Mouse (Mus musculus) G1E (cell line): Measurements from ENCODE around the gene Vegfa.

Experiments used
- CTCF ChIP-seq: IDR thresholded peaks from 2 replicates; pipeline ENCODE4 v1.5.1; 2012; ENCODE audit warnings: low read depth, low read length, inconsistent platforms, mixed read lengths
- GATA1 ChIP-seq: IDR thresholded peaks from 2 replicates; pipeline ENCODE4 v1.6.1; 2012; ENCODE audit warnings: borderline replicate concordance, low read length, inconsistent platforms, mixed read lengths
- POLR2AphosphoS5 ChIP-seq: IDR thresholded peaks from 2 replicates; pipeline ENCODE4 v1.6.1; 2012; ENCODE audit warnings: low read depth, low read length, inconsistent platforms; ENCODE audit not compliant: insufficient replicate concordance

DNA sequence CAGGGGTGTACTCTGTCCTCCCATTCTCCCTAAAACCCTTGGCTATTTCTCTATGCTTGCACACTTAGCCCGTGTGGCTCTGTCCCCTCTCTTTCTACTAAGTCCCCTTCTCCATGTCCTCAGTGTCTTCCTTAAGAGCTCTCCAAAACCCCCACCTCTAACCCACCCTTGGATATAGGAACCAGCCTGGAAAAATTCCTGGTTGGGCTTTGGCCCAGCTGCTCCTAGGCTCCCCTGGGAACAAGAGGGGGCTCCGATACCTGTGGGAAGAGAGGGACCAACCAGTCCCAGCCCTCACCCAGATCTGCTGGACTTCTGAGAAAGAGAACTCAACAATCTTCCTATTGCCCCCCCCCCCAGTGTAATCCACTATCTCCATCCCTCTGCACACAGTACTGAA lies 1.4 kb upstream of the Vegfa start:
- no peak for TF ChIP-seq POLR2AphosphoS5
- TF ChIP-seq CTCF = no peak
- no peak for TF ChIP-seq GATA1
